Mouse (Mus musculus): ENCODE data around the gene Sgms2. TPM values are rescaled to one million over a fixed set of nuclear protein-coding genes. Genes with fewer than 3 reads are reported as not detected.
A peak's percentile ranks its signal among the peaks of the same experiment; 100 is the strongest.

The Sgms2 gene
- total and polyA plus RNA-seq, 2 experiments from 2014 or later, result 1.1 to 1.3 TPM

- Histone ChIP-seq H3K36me3 (replicated peaks; ENCODE audit: control insufficient read depth, insufficient read depth, low read length) (no peaks in the 10 kb centered on the region), H3K27ac (ENCODE audit: low read depth) (no peak overlapping the region), H3K4me2 (ENCODE audit: low read depth, low read length) (no peak overlapping the region), H3K9ac (replicated peaks; ENCODE audit: low read depth, low read length) (no peak overlapping the region), H3K9me3 (replicated peaks; ENCODE audit: control insufficient read depth, low read length) (no peaks in the 10 kb centered on the region), H3K4me1 (ENCODE audit: control insufficient read depth, insufficient read depth) (peaks cover 6% of the 10 kb centered on the region; the same call in 1 of the 2 replicates), H3K27me3 (ENCODE audit: control insufficient read depth, insufficient read depth, low read length) (no peaks in the 10 kb centered on the region), H3K4me3 (ENCODE audit: low read depth, low read length) (no peak overlapping the region)
- TF ChIP-seq EP300 (IDR thresholded peaks at IDR 0.05; ENCODE audit: low read depth), result no peak
- TF ChIP-seq CTCF (IDR thresholded peaks at IDR 0.05; ENCODE audit: low read depth), result no peak
- DNase-seq (ENCODE audit: low spot score), result no peak
- 65% methylated on average over 4 of the region's 4 CpGs for WGBS
- no peak for ATAC-seq (ENCODE audit: insufficient read depth, low read depth)
These were observed 30.0 kb upstream of the Sgms2 start for GRCm38 (mm10) chr3:131521206-131521605.

GRCm38 (mm10) chr3:131517756-131518155, 26.5 kb upstream of the Sgms2 start:
- Histone ChIP-seq H3K4me1 (ENCODE audit: control insufficient read depth, insufficient read depth) (peaks cover 6% of the 10 kb centered on the region; the same call in 1 of the 2 replicates), H3K27me3 (ENCODE audit: control insufficient read depth, insufficient read depth, low read length) (no peaks in the 10 kb centered on the region), H3K4me2 (ENCODE audit: low read depth, low read length) (no peak overlapping the region), H3K9ac (replicated peaks; ENCODE audit: low read depth, low read length) (no peak overlapping the region), H3K9me3 (replicated peaks; ENCODE audit: control insufficient read depth, low read length) (no peaks in the 10 kb centered on the region), H3K27ac (ENCODE audit: low read depth) (no peak overlapping the region), H3K36me3 (replicated peaks; ENCODE audit: control insufficient read depth, insufficient read depth, low read length) (no peaks in the 10 kb centered on the region), H3K4me3 (ENCODE audit: low read depth, low read length) (no peak overlapping the region)
- ATAC-seq (ENCODE audit: insufficient read depth, low read depth), result no peak
- TF ChIP-seq CTCF (IDR thresholded peaks at IDR 0.05; ENCODE audit: low read depth) (no peak), EP300 (IDR thresholded peaks at IDR 0.05; ENCODE audit: low read depth) (no peak)
- DNase-seq (ENCODE audit: low spot score), result no peak
- 74% methylated on average over 6 of the region's 6 CpGs for WGBS

- Histone ChIP-seq H3K27ac (ENCODE audit: low read depth) (no peak overlapping the region), H3K9me3 (replicated peaks; ENCODE audit: control insufficient read depth, low read length) (no peaks in the 10 kb centered on the region), H3K36me3 (replicated peaks; ENCODE audit: control insufficient read depth, insufficient read depth, low read length) (no peaks in the 10 kb centered on the region), H3K27me3 (ENCODE audit: control insufficient read depth, insufficient read depth, low read length) (no peaks in the 10 kb centered on the region), H3K4me2 (ENCODE audit: low read depth, low read length) (no peak overlapping the region), H3K4me3 (ENCODE audit: low read depth, low read length) (no peak overlapping the region), H3K4me1 (ENCODE audit: control insufficient read depth, insufficient read depth) (no peaks in the 10 kb centered on the region), H3K9ac (replicated peaks; ENCODE audit: low read depth, low read length) (no peak overlapping the region)
- TF ChIP-seq EP300 (IDR thresholded peaks at IDR 0.05; ENCODE audit: low read depth), result no peak
- TF ChIP-seq CTCF (IDR thresholded peaks at IDR 0.05; ENCODE audit: low read depth), result no peak
- ATAC-seq (ENCODE audit: insufficient read depth, low read depth), result no peak
- 74% methylated on average over 7 of the region's 7 CpGs for WGBS
- DNase-seq (ENCODE audit: low spot score), result no peak
These were observed 25.3 kb upstream of the Sgms2 start for GRCm38 (mm10) chr3:131516332-131516999.

- DNase-seq (ENCODE audit: low spot score) (no peak), ATAC-seq (ENCODE audit: insufficient read depth, low read depth) (no peak)
- Histone ChIP-seq H3K9me3 (replicated peaks; ENCODE audit: control insufficient read depth, low read length) (no peaks in the 10 kb centered on the region), H3K36me3 (replicated peaks; ENCODE audit: control insufficient read depth, insufficient read depth, low read length) (no peaks in the 10 kb centered on the region), H3K27me3 (ENCODE audit: control insufficient read depth, insufficient read depth, low read length) (no peaks in the 10 kb centered on the region), H3K4me2 (ENCODE audit: low read depth, low read length) (no peak overlapping the region), H3K4me3 (ENCODE audit: low read depth, low read length) (no peak overlapping the region), H3K9ac (replicated peaks; ENCODE audit: low read depth, low read length) (no peak overlapping the region), H3K27ac (ENCODE audit: low read depth) (no peak overlapping the region), H3K4me1 (ENCODE audit: control insufficient read depth, insufficient read depth) (no peaks in the 10 kb centered on the region)
- WGBS, result 60% methylated on average over 8 of the region's 8 CpGs
- TF ChIP-seq CTCF (IDR thresholded peaks at IDR 0.05; ENCODE audit: low read depth) (peak; percentile 30; the same call in 1 of the 2 replicates), EP300 (IDR thresholded peaks at IDR 0.05; ENCODE audit: low read depth) (no peak)
These were observed 20.4 kb upstream of the Sgms2 start for GRCm38 (mm10) chr3:131511616-131512015.

- H3K9ac ChIP-seq (replicated peaks; ENCODE audit: low read depth, low read length), result no peak overlapping the region
- 62% methylated on average over 2 of the region's 2 CpGs for WGBS
- no peaks in the 10 kb centered on the region for H3K27me3 ChIP-seq (ENCODE audit: control insufficient read depth, insufficient read depth, low read length)
- no peaks in the 10 kb centered on the region for H3K4me1 ChIP-seq (ENCODE audit: control insufficient read depth, insufficient read depth)
- no peak overlapping the region for H3K27ac ChIP-seq (ENCODE audit: low read depth)
- H3K4me3 ChIP-seq (ENCODE audit: low read depth, low read length), result no peak overlapping the region
- no peak overlapping the region for H3K4me2 ChIP-seq (ENCODE audit: low read depth, low read length)
- no peaks in the 10 kb centered on the region for H3K9me3 ChIP-seq (replicated peaks; ENCODE audit: control insufficient read depth, low read length)
- TF ChIP-seq CTCF (IDR thresholded peaks at IDR 0.05; ENCODE audit: low read depth) (no peak), EP300 (IDR thresholded peaks at IDR 0.05; ENCODE audit: low read depth) (no peak)
- H3K36me3 ChIP-seq (replicated peaks; ENCODE audit: control insufficient read depth, insufficient read depth, low read length), result no peaks in the 10 kb centered on the region
- ATAC-seq (ENCODE audit: insufficient read depth, low read depth) (no peak), DNase-seq (ENCODE audit: low spot score) (no peak)
These were observed 16.8 kb upstream of the Sgms2 start for GRCm38 (mm10) chr3:131508024-131508423.

All from heart, postnatal 0 days (tissue).